ENCODE assay signal across 16 mouse cellular contexts in the genomic region with DNA sequence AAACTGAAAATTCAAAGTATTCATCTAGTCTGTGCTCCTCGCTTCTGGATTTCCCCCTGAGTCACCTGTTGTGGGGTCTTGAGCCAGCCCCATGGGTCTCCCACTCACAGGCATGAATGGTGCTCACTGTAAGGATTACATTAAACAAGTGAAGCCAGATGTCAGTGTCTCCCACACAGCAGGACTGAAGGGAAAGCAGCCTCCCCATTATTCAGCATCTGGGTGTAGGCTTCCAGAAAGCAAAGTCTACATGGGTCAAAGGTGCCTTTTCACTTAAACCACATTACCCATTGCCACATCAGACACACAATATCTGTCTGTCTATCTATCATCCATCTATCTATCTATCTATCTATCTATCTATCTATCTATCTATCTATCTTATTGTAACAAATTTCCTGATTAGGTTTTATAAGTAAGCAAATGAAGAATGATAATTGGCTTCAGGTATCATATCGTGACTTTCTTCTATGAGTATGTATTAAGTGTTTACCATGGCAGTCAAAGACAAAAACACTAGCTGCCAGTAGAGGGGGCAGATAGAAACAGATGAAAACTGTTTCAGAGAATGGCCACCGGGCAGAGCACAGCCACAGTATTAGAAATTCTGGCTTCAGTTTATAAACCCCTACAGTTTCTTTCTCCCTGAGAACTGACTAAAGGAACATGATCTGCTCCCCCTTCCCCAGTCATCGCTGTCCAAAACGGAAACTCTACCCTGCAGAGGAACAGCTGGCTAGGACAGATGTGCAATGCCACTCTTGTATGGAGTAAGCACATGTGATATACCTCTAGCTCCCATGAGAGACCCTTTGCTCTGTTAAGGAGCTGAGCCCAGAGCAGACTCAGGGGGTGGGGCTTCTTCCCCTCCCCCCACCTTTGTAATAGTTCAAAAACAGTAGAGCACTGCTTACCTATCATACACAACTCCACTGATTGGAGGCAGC.
DNase-seq lines count a peak whose midpoint lies in the region; ATAC-seq and TF ChIP-seq lines count a peak whose summit lies in the region.
"Had no signal": no experiment of that assay in that cellular context is flagged by ENCODE, and none has a peak within 500 bp of the region (broad histone marks: within the 10 kb centered on the region; RNA-seq: fewer than 3 reads in every experiment).

No protein-coding gene starts in this region.

- dilution Hi-C loops in CH12.LX (cut with MboI; ENCODE audit: extremely low pct_ligation_motif_present, extremely low pct_unique_long_range_greater_than_20kb, low sequenced_read_pairs), result no loop called here

- no peak for TF ChIP-seq POLR2A in CH12.LX (IDR thresholded peaks at IDR 0.05; ENCODE audit: low read depth, low read length)
- no peak for TF ChIP-seq POLR2A in cerebellum, adult 2 months (IDR thresholded peaks at IDR 0.05; ENCODE audit: borderline replicate concordance, insufficient read depth, low read length)

- no peak overlapping the region for H3K9ac ChIP-seq in kidney, postnatal 0 days (ENCODE audit: low read depth, low read length)
- no peak overlapping the region for H3K9ac ChIP-seq in CH12.LX (ENCODE audit: insufficient read depth, low read depth)
- H3K9ac ChIP-seq in embryonic facial prominence, embryonic 15.5 days, result no peak overlapping the region
- H3K9ac ChIP-seq: intestine, embryonic 15.5 days; neural tube, embryonic 15.5 days had no signal

- WGBS in kidney, postnatal 0 days, result 50% methylated on average over 5 of the region's 5 CpGs
- WGBS in embryonic facial prominence, embryonic 15.5 days, result 40% methylated on average over 5 of the region's 5 CpGs
- WGBS in cerebellum, adult 2 months, result 66% methylated on average over 5 of the region's 5 CpGs

- no peak overlapping the region for H3K4me2 ChIP-seq in kidney, postnatal 0 days (ENCODE audit: low read length)
- 0 out of 2 replicates have a peak overlapping the region, but pooled peaks have one; percentile 5 for H3K4me2 ChIP-seq in CH12.LX (ENCODE audit: insufficient read depth, low read depth, poor library complexity, severe bottlenecking)
- H3K4me2 ChIP-seq in embryonic facial prominence, embryonic 15.5 days (replicated peaks), result no peak overlapping the region
- H3K4me2 ChIP-seq: intestine, embryonic 15.5 days; liver, embryonic 11.5 days; neural tube, embryonic 15.5 days had no signal

- TF ChIP-seq CTCF in kidney, postnatal 0 days (IDR thresholded peaks at IDR 0.05; ENCODE audit: low read depth), result peak; percentile 49; the same call in 1 of the 2 replicates
- TF ChIP-seq CTCF in CH12.LX (conservative IDR thresholded peaks at IDR 0.05 in 1 of 2, IDR thresholded peaks at IDR 0.05 in 1 of 2; ENCODE audit: low read depth in 2 of 2, low read length in 2 of 2), result peak; percentile 2 to 63; a peak in 2 of 4 replicates
- TF ChIP-seq CTCF in cerebellum, adult 2 months (IDR thresholded peaks at IDR 0.05; ENCODE audit: borderline replicate concordance, insufficient read depth, low read depth, low read length), result no peak

- H3K9me3 ChIP-seq in kidney, postnatal 0 days (replicated peaks; ENCODE audit: low read length), result no peaks in the 10 kb centered on the region
- no peaks in the 10 kb centered on the region for H3K9me3 ChIP-seq in CH12.LX (replicated peaks; ENCODE audit: low read length)
- no peaks in the 10 kb centered on the region for H3K9me3 ChIP-seq in embryonic facial prominence, embryonic 15.5 days (replicated peaks)
- H3K9me3 ChIP-seq: intestine, embryonic 15.5 days; neural tube, embryonic 15.5 days had no signal

- DNase-seq in kidney, postnatal 0 days (ENCODE audit: low spot score), result peak; percentile 29
- DNase-seq in kidney, postnatal 14 days, result no peak
- DNase-seq in 416B (ENCODE audit: low read depth) (peak; percentile 1), CH12.LX (ENCODE audit: extremely low read depth) (peak; percentile 46)
- DNase-seq in right cerebral cortex, postnatal 25 days, result no peak
- no peak for DNase-seq in cerebellum, adult 2 months
- DNase-seq in T-cell, adult 2 months (ENCODE audit: low spot score), result no peak
- DNase-seq: adrenal gland, postnatal 14 days; cerebellum, postnatal 25 days; heart, adult 11 months had no signal

- no peak overlapping the region for H3K4me3 ChIP-seq in kidney, postnatal 0 days (replicated peaks; ENCODE audit: low read depth, low read length)
- no peak overlapping the region for H3K4me3 ChIP-seq in CH12.LX (replicated peaks in 1 of 3; ENCODE audit: low read depth in 2 of 3, low read length in 2 of 3, poor library complexity in 1 of 3)
- H3K4me3 ChIP-seq in embryonic facial prominence, embryonic 15.5 days (replicated peaks), result no peak overlapping the region
- H3K4me3 ChIP-seq in cerebellum, adult 2 months (replicated peaks; ENCODE audit: insufficient read depth, low read depth, low read length), result no peak overlapping the region
- H3K4me3 ChIP-seq: intestine, embryonic 15.5 days; left cerebral cortex, adult 2 months; neural tube, embryonic 15.5 days had no signal

- in situ Hi-C loops in CH12.LX (cut with MboI; ENCODE audit: low pct_ligation_motif_present, low pct_unique_long_range_greater_than_20kb, low sequenced_read_pairs), result loop anchor here (10.0 to 25.0 kb wide), 3 partner anchors 101 to 283 kb away; no protein-coding TSS in a partner anchor

- no peaks in the 10 kb centered on the region for H3K79me2 ChIP-seq in CH12.LX (replicated peaks; ENCODE audit: control insufficient read depth, extremely low read depth, insufficient read depth, poor library complexity, severe bottlenecking)

- ATAC-seq in kidney, postnatal 0 days (replicated peaks; ENCODE audit: low FRiP score, low read depth), result no peak
- ATAC-seq in embryonic facial prominence, embryonic 15.5 days (ENCODE audit: insufficient number of reproducible peaks, low FRiP score, low TSS enrichment, low read depth), result peak; percentile 67
- ATAC-seq: intestine, embryonic 15.5 days had no signal

- H3K27ac ChIP-seq in kidney, postnatal 0 days, result no peak overlapping the region
- no peak overlapping the region for H3K27ac ChIP-seq in CH12.LX (ENCODE audit: insufficient read depth, low read depth)
- no peak overlapping the region for H3K27ac ChIP-seq in embryonic facial prominence, embryonic 15.5 days (replicated peaks)
- no peak overlapping the region for H3K27ac ChIP-seq in cerebellum, adult 2 months (ENCODE audit: insufficient read depth, low read length)
- H3K27ac ChIP-seq: intestine, embryonic 15.5 days; left cerebral cortex, adult 2 months; macrophage; neural tube, embryonic 15.5 days had no signal

- H3K27me3 ChIP-seq in kidney, postnatal 0 days (ENCODE audit: insufficient read depth, low read length), result no peaks in the 10 kb centered on the region
- H3K27me3 ChIP-seq in CH12.LX (replicated peaks), result no peaks in the 10 kb centered on the region
- no peaks in the 10 kb centered on the region for H3K27me3 ChIP-seq in embryonic facial prominence, embryonic 15.5 days
- no peaks in the 10 kb centered on the region for H3K27me3 ChIP-seq in cerebellum, adult 2 months (ENCODE audit: control insufficient read depth, insufficient read depth, low read length)
- H3K27me3 ChIP-seq: intestine, embryonic 15.5 days; neural tube, embryonic 15.5 days had no signal

- no peaks in the 10 kb centered on the region for H3K36me3 ChIP-seq in kidney, postnatal 0 days (ENCODE audit: insufficient read depth, low read length)
- H3K36me3 ChIP-seq in CH12.LX (replicated peaks in 1 of 2; ENCODE audit: control insufficient read depth in 1 of 2, insufficient read depth in 1 of 2, low read length in 1 of 2), result no peaks in the 10 kb centered on the region
- H3K36me3 ChIP-seq in embryonic facial prominence, embryonic 15.5 days, result no peaks in the 10 kb centered on the region
- H3K36me3 ChIP-seq: intestine, embryonic 15.5 days; neural tube, embryonic 15.5 days had no signal

- TF ChIP-seq RAD21 in CH12.LX (IDR thresholded peaks at IDR 0.05; ENCODE audit: low read depth, low read length), result peak; percentile 38

- TF ChIP-seq EP300 in CH12.LX (IDR thresholded peaks at IDR 0.05; ENCODE audit: low read length), result no peak

- H3K4me1 ChIP-seq in kidney, postnatal 0 days (replicated peaks; ENCODE audit: insufficient read depth, low read length), result no peaks in the 10 kb centered on the region
- peaks cover 0 to 18% of the 10 kb centered on the region in 2 experiments; a peak in 2 of 4 replicates for H3K4me1 ChIP-seq in CH12.LX (ENCODE audit: control insufficient read depth in 1 of 2, insufficient read depth in 2 of 2)
- H3K4me1 ChIP-seq in embryonic facial prominence, embryonic 15.5 days, result no peaks in the 10 kb centered on the region
- no peaks in the 10 kb centered on the region for H3K4me1 ChIP-seq in cerebellum, adult 2 months (ENCODE audit: control insufficient read depth, insufficient read depth, low read length)
- H3K4me1 ChIP-seq: intestine, embryonic 15.5 days; neural tube, embryonic 15.5 days had no signal

TF ChIP-seq in CH12.LX, 34 proteins besides CTCF, POLR2A, EP300 and RAD21:
- TF ChIP-seq SMC3 (IDR thresholded peaks at IDR 0.05; ENCODE audit: low read depth, low read length), result peak; percentile 49
- TF ChIP-seq KAT2A (IDR thresholded peaks at IDR 0.05; ENCODE audit: insufficient replicate concordance, low read length), result no peak
- TF ChIP-seq NELFE (IDR thresholded peaks at IDR 0.05; ENCODE audit: low read depth, low read length), result no peak
TF ChIP-seq in CH12.LX: peak in this region for 1.

Comparison
In these comparisons a context has a peak if more than half of its experiments do, and no peak if none do; other contexts are left out.
1. DNase-seq: peak in kidney, postnatal 0 days (single experiment), 416B (single experiment) and CH12.LX (single experiment); none in kidney, postnatal 14 days (single experiment), right cerebral cortex, postnatal 25 days (single experiment), cerebellum, adult 2 months (0 of 2) and T-cell, adult 2 months (single experiment).